ENCODE assay signal across 16 mouse cellular contexts in genomic region chr11:115839732-115840131, GRCm38 (mm10). TPM values are rescaled to one million over a fixed set of nuclear protein-coding genes. Genes with fewer than 3 reads are reported as not detected.
DNase-seq lines count a peak whose midpoint lies in the region; ATAC-seq and TF ChIP-seq lines count a peak whose summit lies in the region.
"Had no signal": no experiment of that assay in that cellular context is flagged by ENCODE, and none has a peak within 500 bp of the region (broad histone marks: within the 10 kb centered on the region; RNA-seq: fewer than 3 reads in every experiment).

No protein-coding gene starts in this region.

- H3K4me3 ChIP-seq in hindbrain, embryonic 10.5 days, result no peak overlapping the region
- H3K4me3 ChIP-seq in hindbrain, embryonic 14.5 days (replicated peaks; ENCODE audit: low read length), result no peak overlapping the region
- H3K4me3 ChIP-seq in lung, embryonic 16.5 days (ENCODE audit: low read length), result no peak overlapping the region
- H3K4me3 ChIP-seq in heart, postnatal 0 days (ENCODE audit: low read depth, low read length), result no peak overlapping the region
- no peak overlapping the region for H3K4me3 ChIP-seq in stomach, postnatal 0 days (ENCODE audit: low read depth, low read length)
- no peak overlapping the region for H3K4me3 ChIP-seq in left cerebral cortex, adult 2 months
- H3K4me3 ChIP-seq: forebrain, embryonic 12.5 days; midbrain, embryonic 15.5 days had no signal

- intact Hi-C loops in left cerebral cortex, adult 2 months (cut with DNase I), result no loop called here

- H3K4me2 ChIP-seq in hindbrain, embryonic 14.5 days (replicated peaks), result no peak overlapping the region
- H3K4me2 ChIP-seq in lung, embryonic 16.5 days (ENCODE audit: low read depth, low read length), result no peak overlapping the region
- H3K4me2 ChIP-seq in heart, postnatal 0 days (ENCODE audit: low read depth, low read length), result no peak overlapping the region
- 0 out of 2 replicates have a peak overlapping the region, but pooled peaks have one; percentile 11 for H3K4me2 ChIP-seq in stomach, postnatal 0 days (replicated peaks; ENCODE audit: low read depth)
- H3K4me2 ChIP-seq: forebrain, embryonic 12.5 days; midbrain, embryonic 15.5 days had no signal

- H3K36me3 ChIP-seq in hindbrain, embryonic 10.5 days, result no peaks in the 10 kb centered on the region
- no peaks in the 10 kb centered on the region for H3K36me3 ChIP-seq in hindbrain, embryonic 14.5 days (replicated peaks; ENCODE audit: control insufficient read depth, insufficient read depth)
- H3K36me3 ChIP-seq in lung, embryonic 16.5 days (ENCODE audit: control insufficient read depth, insufficient read depth, low read length), result no peaks in the 10 kb centered on the region
- H3K36me3 ChIP-seq in heart, postnatal 0 days (replicated peaks; ENCODE audit: control insufficient read depth, insufficient read depth, low read length), result no peaks in the 10 kb centered on the region
- no peaks in the 10 kb centered on the region for H3K36me3 ChIP-seq in stomach, postnatal 0 days (ENCODE audit: control insufficient read depth, insufficient read depth, low read length)
- H3K36me3 ChIP-seq: forebrain, embryonic 12.5 days; midbrain, embryonic 15.5 days had no signal

- H3K27ac ChIP-seq in hindbrain, embryonic 10.5 days, result peak overlapping the region; percentile 68
- no peak overlapping the region for H3K27ac ChIP-seq in hindbrain, embryonic 14.5 days
- peak overlapping the region; percentile 84 for H3K27ac ChIP-seq in lung, embryonic 16.5 days (ENCODE audit: low read length)
- peak overlapping the region; percentile 30; the same call in 1 of the 2 replicates for H3K27ac ChIP-seq in heart, postnatal 0 days (ENCODE audit: low read depth)
- H3K27ac ChIP-seq in stomach, postnatal 0 days (replicated peaks), result peak overlapping the region; percentile 86
- no peak overlapping the region for H3K27ac ChIP-seq in left cerebral cortex, adult 2 months
- H3K27ac ChIP-seq: forebrain, embryonic 12.5 days; midbrain, embryonic 15.5 days had no signal

- H3K9me3 ChIP-seq in hindbrain, embryonic 10.5 days, result no peaks in the 10 kb centered on the region
- H3K9me3 ChIP-seq in hindbrain, embryonic 14.5 days (ENCODE audit: control insufficient read depth, low read length), result no peaks in the 10 kb centered on the region
- no peaks in the 10 kb centered on the region for H3K9me3 ChIP-seq in lung, embryonic 16.5 days (ENCODE audit: control insufficient read depth, low read length)
- no peaks in the 10 kb centered on the region for H3K9me3 ChIP-seq in heart, postnatal 0 days (replicated peaks; ENCODE audit: control insufficient read depth, low read length)
- H3K9me3 ChIP-seq in stomach, postnatal 0 days (ENCODE audit: control insufficient read depth, low read length), result no peaks in the 10 kb centered on the region
- H3K9me3 ChIP-seq: forebrain, embryonic 12.5 days; midbrain, embryonic 15.5 days had no signal

- H3K4me1 ChIP-seq in hindbrain, embryonic 10.5 days (replicated peaks), result peaks cover 73% of the 10 kb centered on the region
- no peaks in the 10 kb centered on the region for H3K4me1 ChIP-seq in hindbrain, embryonic 14.5 days (replicated peaks; ENCODE audit: control insufficient read depth, insufficient read depth, low read length)
- H3K4me1 ChIP-seq in lung, embryonic 16.5 days (replicated peaks; ENCODE audit: control insufficient read depth, insufficient read depth, low read length), result peaks cover 68% of the 10 kb centered on the region
- peaks cover 51% of the 10 kb centered on the region for H3K4me1 ChIP-seq in heart, postnatal 0 days (ENCODE audit: control insufficient read depth, insufficient read depth)
- H3K4me1 ChIP-seq in stomach, postnatal 0 days (replicated peaks; ENCODE audit: control insufficient read depth, insufficient read depth), result peaks cover 2% of the 10 kb centered on the region; the same call in 1 of the 2 replicates
- H3K4me1 ChIP-seq: midbrain, embryonic 15.5 days had no signal

- no peak overlapping the region for H3K9ac ChIP-seq in hindbrain, embryonic 14.5 days
- H3K9ac ChIP-seq in lung, embryonic 16.5 days (ENCODE audit: low read length), result 0 out of 2 replicates have a peak overlapping the region, but pooled peaks have one; percentile 29
- H3K9ac ChIP-seq in heart, postnatal 0 days (replicated peaks; ENCODE audit: low read depth, low read length), result peak overlapping the region; percentile 21; the same call in 1 of the 2 replicates
- H3K9ac ChIP-seq in stomach, postnatal 0 days (ENCODE audit: low read length), result no peak overlapping the region
- H3K9ac ChIP-seq: forebrain, embryonic 12.5 days; midbrain, embryonic 15.5 days had no signal

- TF ChIP-seq EP300 in heart, postnatal 0 days (IDR thresholded peaks at IDR 0.05; ENCODE audit: low read depth), result no peak
- TF ChIP-seq EP300 in stomach, postnatal 0 days (optimal IDR thresholded peaks at IDR 0.05), result no peak

- 68% methylated on average over 3 of the region's 3 CpGs for WGBS in hindbrain, embryonic 10.5 days
- WGBS in hindbrain, embryonic 14.5 days, result 71% methylated on average over 3 of the region's 3 CpGs
- 56% methylated on average over 3 of the region's 3 CpGs for WGBS in lung, embryonic 16.5 days
- 60% methylated on average over 3 of the region's 3 CpGs for WGBS in heart, postnatal 0 days
- 56% methylated on average over 3 of the region's 3 CpGs for WGBS in stomach, postnatal 0 days

- no peak for ATAC-seq in hindbrain, embryonic 14.5 days (ENCODE audit: low FRiP score)
- no peak for ATAC-seq in lung, embryonic 16.5 days (ENCODE audit: low read depth)
- no peak for ATAC-seq in heart, postnatal 0 days (ENCODE audit: insufficient read depth, low read depth)
- ATAC-seq in stomach, postnatal 0 days (ENCODE audit: low FRiP score, low TSS enrichment), result no peak
- ATAC-seq: midbrain, embryonic 15.5 days had no signal

- no peak for TF ChIP-seq CTCF in heart, postnatal 0 days (IDR thresholded peaks at IDR 0.05; ENCODE audit: low read depth)
- no peak for TF ChIP-seq CTCF in stomach, postnatal 0 days (IDR thresholded peaks at IDR 0.05; ENCODE audit: low read depth)
- TF ChIP-seq CTCF in left cerebral cortex, adult 2 months (IDR thresholded peaks at IDR 0.05), result no peak

- no peak for DNase-seq in hindbrain, embryonic 10.5 days (ENCODE audit: low spot score)
- DNase-seq in hindbrain, embryonic 14.5 days (ENCODE audit: low spot score), result no peak
- DNase-seq in lung, postnatal 14 days, result no peak
- DNase-seq in heart, postnatal 0 days (ENCODE audit: low spot score), result no peak
- peak; percentile 57 for DNase-seq in stomach, postnatal 0 days (ENCODE audit: low spot score)
- no peak for DNase-seq in left cerebral cortex, adult 2 months (ENCODE audit: extremely low spot score in 1 of 2, low spot score in 2 of 2)
- DNase-seq: cerebellum, adult 18-20 months; embryo, embryonic 11 days; gastrocnemius, postnatal 14 days; kidney, adult 11 months; layer of hippocampus, adult 9-11 months; right cerebral cortex, postnatal 14 days had no signal

- H3K27me3 ChIP-seq in hindbrain, embryonic 10.5 days (ENCODE audit: insufficient read depth, poor library complexity, severe bottlenecking), result peaks cover 28% of the 10 kb centered on the region
- H3K27me3 ChIP-seq in hindbrain, embryonic 14.5 days (ENCODE audit: control insufficient read depth, insufficient read depth, low read length), result no peaks in the 10 kb centered on the region
- H3K27me3 ChIP-seq in lung, embryonic 16.5 days (ENCODE audit: control insufficient read depth, insufficient read depth, low read depth, low read length), result no peaks in the 10 kb centered on the region
- H3K27me3 ChIP-seq in heart, postnatal 0 days (ENCODE audit: control insufficient read depth, insufficient read depth, low read length), result no peaks in the 10 kb centered on the region
- H3K27me3 ChIP-seq in stomach, postnatal 0 days (ENCODE audit: control insufficient read depth, insufficient read depth, low read length), result no peaks in the 10 kb centered on the region
- H3K27me3 ChIP-seq: CH12.LX; midbrain, embryonic 15.5 days had no signal

RNA-seq across cellular contexts. Expression of gene Llgl2, which starts 15.9 kb away (rescaled TPM):
- polyA plus RNA-seq in hindbrain, embryonic 10.5 days (2016; fragmentation: Nextera tagmentation; extraction: Ambion mirVana), result 10.4 and 11.9 TPM in 2 replicates
- 1.3 and 2.4 TPM in 2 replicates for polyA plus RNA-seq in hindbrain, embryonic 14.5 days (2014; fragmentation: Nextera tagmentation; extraction: Ambion mirVana)
- polyA plus RNA-seq in lung, embryonic 16.5 days (2015; fragmentation: Nextera tagmentation; extraction: Ambion mirVana), result 45.0 and 58.7 TPM in 2 replicates
- total RNA-seq in heart, postnatal 0 days (2014; rRNA removed; ENCODE audit: low replicate concordance), result 49.8 and 85.5 TPM in 2 replicates
- polyA plus RNA-seq in heart, postnatal 0 days (2015; fragmentation: Nextera tagmentation; extraction: Ambion mirVana), result 12.7 and 14.1 TPM in 2 replicates
- 58.4 and 63.5 TPM in 2 replicates for polyA plus RNA-seq in stomach, postnatal 0 days (2015; fragmentation: Nextera tagmentation; extraction: Ambion mirVana)
- 1 to 10 TPM; 2.3 to 3.6 TPM for total RNA-seq in left cerebral cortex, adult 2 months (2021)

RNA-seq across cellular contexts. Expression of gene Myo15b, which starts 18.5 kb away (rescaled TPM):
- 0.19 and 0.21 TPM in 2 replicates for polyA plus RNA-seq in hindbrain, embryonic 10.5 days (2016; fragmentation: Nextera tagmentation; extraction: Ambion mirVana)
- polyA plus RNA-seq in hindbrain, embryonic 14.5 days (2014; fragmentation: Nextera tagmentation; extraction: Ambion mirVana), result 0.13 TPM in 1 of 2 replicates, not detected in the other
- polyA plus RNA-seq in lung, embryonic 16.5 days (2015; fragmentation: Nextera tagmentation; extraction: Ambion mirVana), result 0.83 and 2.0 TPM in 2 replicates
- total RNA-seq in heart, postnatal 0 days (2014; rRNA removed; ENCODE audit: low replicate concordance), result not detected in 2 replicates
- polyA plus RNA-seq in heart, postnatal 0 days (2015; fragmentation: Nextera tagmentation; extraction: Ambion mirVana), result 0.04 and 0.11 TPM in 2 replicates
- 16.0 and 18.2 TPM in 2 replicates for polyA plus RNA-seq in stomach, postnatal 0 days (2015; fragmentation: Nextera tagmentation; extraction: Ambion mirVana)
- under 1 TPM; 0.36 to 0.79 TPM for total RNA-seq in left cerebral cortex, adult 2 months (2021)

RNA-seq across cellular contexts. Expression of gene Tsen54, which starts 25.2 kb away (rescaled TPM):
- polyA plus RNA-seq in hindbrain, embryonic 10.5 days (2016; fragmentation: Nextera tagmentation; extraction: Ambion mirVana), result 38.1 and 41.5 TPM in 2 replicates
- 17.8 and 19.9 TPM in 2 replicates for polyA plus RNA-seq in hindbrain, embryonic 14.5 days (2014; fragmentation: Nextera tagmentation; extraction: Ambion mirVana)
- polyA plus RNA-seq in lung, embryonic 16.5 days (2015; fragmentation: Nextera tagmentation; extraction: Ambion mirVana), result 36.9 and 38.1 TPM in 2 replicates
- total RNA-seq in heart, postnatal 0 days (2014; rRNA removed; ENCODE audit: low replicate concordance), result 35.5 and 58.5 TPM in 2 replicates
- polyA plus RNA-seq in heart, postnatal 0 days (2015; fragmentation: Nextera tagmentation; extraction: Ambion mirVana), result 14.8 and 17.7 TPM in 2 replicates
- polyA plus RNA-seq in stomach, postnatal 0 days (2015; fragmentation: Nextera tagmentation; extraction: Ambion mirVana), result 18.8 and 20.1 TPM in 2 replicates
- 10 to 100 TPM; 12.4 to 14.2 TPM for total RNA-seq in left cerebral cortex, adult 2 months (2021)

RNA-seq across cellular contexts. Expression of gene Caskin2, which starts 26.3 kb away (rescaled TPM):
- 19.0 and 21.5 TPM in 2 replicates for polyA plus RNA-seq in hindbrain, embryonic 10.5 days (2016; fragmentation: Nextera tagmentation; extraction: Ambion mirVana)
- 10.7 and 11.0 TPM in 2 replicates for polyA plus RNA-seq in hindbrain, embryonic 14.5 days (2014; fragmentation: Nextera tagmentation; extraction: Ambion mirVana)
- 21.6 and 22.0 TPM in 2 replicates for polyA plus RNA-seq in lung, embryonic 16.5 days (2015; fragmentation: Nextera tagmentation; extraction: Ambion mirVana)
- 62.1 and 107 TPM in 2 replicates for total RNA-seq in heart, postnatal 0 days (2014; rRNA removed; ENCODE audit: low replicate concordance)
- 12.6 and 14.2 TPM in 2 replicates for polyA plus RNA-seq in heart, postnatal 0 days (2015; fragmentation: Nextera tagmentation; extraction: Ambion mirVana)
- polyA plus RNA-seq in stomach, postnatal 0 days (2015; fragmentation: Nextera tagmentation; extraction: Ambion mirVana), result 6.6 and 8.6 TPM in 2 replicates
- 10 to 100 TPM; 18.1 to 18.8 TPM for total RNA-seq in left cerebral cortex, adult 2 months (2021)

Comparison
In these comparisons a context has a peak if more than half of its experiments do, and no peak if none do; other contexts are left out.
1. H3K27ac ChIP-seq: peak in hindbrain, embryonic 10.5 days (single experiment), lung, embryonic 16.5 days (single experiment), heart, postnatal 0 days (single experiment) and stomach, postnatal 0 days (single experiment); none in hindbrain, embryonic 14.5 days (single experiment) and left cerebral cortex, adult 2 months (single experiment).
2. H3K9ac ChIP-seq: peak in lung, embryonic 16.5 days (single experiment) and heart, postnatal 0 days (single experiment); none in hindbrain, embryonic 14.5 days (single experiment) and stomach, postnatal 0 days (single experiment).